Mouse (Mus musculus) liver, embryonic 14.5 days (tissue): ENCODE results near the gene Prcd.

ENCODE experiments used
- CTCF ChIP-seq: IDR thresholded peaks from 2 replicates; pipeline ENCODE4 v1.5.1; 2016; ENCODE audit warnings: antibody characterized with exemption, low read depth, control low read depth
- EP300 ChIP-seq: IDR thresholded peaks from 2 replicates; pipeline ENCODE4 v1.6.1; 2016; ENCODE audit warnings: antibody characterized with exemption, low read depth

GRCm38 (mm10) chr11:116616438-116617118, 36.8 kb upstream of the Prcd start:
- TF ChIP-seq CTCF: no peak; the same call in none of the 2 replicates
- TF ChIP-seq EP300: no peak
